Mouse (Mus musculus) neural tube, embryonic 14.5 days (tissue): ENCODE data around the gene Exosc9. TPM values are rescaled to one million over a fixed set of nuclear protein-coding genes. Genes with fewer than 3 reads are reported as not detected.
A peak's percentile ranks its signal among the peaks of the same experiment; 100 is the strongest.

Source experiments
- ATAC-seq: fragments of 200-750 bp; cut with Nextera tagmentation; 2 replicates; pipeline ENCODE4 v1.8.0; 2017; ENCODE audit warnings: low read depth, mild to moderate bottlenecking, moderate TSS enrichment, moderate library complexity
- H3K27ac ChIP-seq: fragments of 300-500 bp; sonication (generic); 2 replicates; pipeline ENCODE4 v1.5.1; 2014; ENCODE audit warnings: low read depth, mild to moderate bottlenecking, control low read depth, low read length, moderate library complexity, mixed read lengths
- H3K27me3 ChIP-seq: fragments of 300-500 bp; sonication (generic); 2 replicates; pipeline ENCODE4 v1.6.1; 2014; ENCODE audit warnings: low read length; ENCODE audit not compliant: control insufficient read depth, insufficient read depth
- H3K36me3 ChIP-seq: fragments of 300-500 bp; sonication (generic); 2 replicates; pipeline ENCODE4 v1.6.1; 2014; ENCODE audit warnings: low read length, mixed read lengths; ENCODE audit not compliant: control insufficient read depth, insufficient read depth
- H3K4me1 ChIP-seq: fragments of 300-500 bp; sonication (generic); 2 replicates; pipeline ENCODE4 v1.6.1; 2014; ENCODE audit warnings: low read length; ENCODE audit not compliant: control insufficient read depth, insufficient read depth
- H3K4me2 ChIP-seq: fragments of 300-500 bp; sonication (generic); 2 replicates; pipeline ENCODE4 v1.6.1; 2014; ENCODE audit warnings: mild to moderate bottlenecking, low read depth, low read length, control low read depth
- H3K4me3 ChIP-seq: fragments of 300-500 bp; sonication (generic); 2 replicates; pipeline ENCODE4 v1.5.1; 2014; ENCODE audit warnings: low read depth, low read length, control low read depth, mixed read lengths
- H3K9ac ChIP-seq: fragments of 300-500 bp; sonication (generic); replicated peaks from 2 replicates; pipeline ENCODE4 v1.6.1; 2014; ENCODE audit warnings: low read depth, mild to moderate bottlenecking, control low read depth, low read length, mixed read lengths
- H3K9me3 ChIP-seq: fragments of 300-500 bp; sonication (generic); 2 replicates; pipeline ENCODE4 v1.6.1; 2016; ENCODE audit warnings: low read length; ENCODE audit not compliant: control insufficient read depth
- WGBS: fragments of 180-500 bp; shearing (Covaris S2); extraction: QIAGEN DNeasy Blood & Tissue Kit; methylation state at CpG from one replicate; pipeline ENCODE4 v1.1.7; 2014; 5-methylcytosine and 5-hydroxymethylcytosine counted together
- polyA plus RNA-seq: library from polyadenylated mRNA; unstranded; fragments of >200 nt; fragmentation: Nextera tagmentation; extraction: Ambion mirVana; gene quantifications from 2 replicates; pipeline ENCODE4 v1.2.1, GENCODE M21; 2014

The Exosc9 gene
- polyA plus RNA-seq, 1 experiment from 2014 or later = 87.1 TPM

GRCm38 (mm10) chr3:36541399-36541798 lies 11.0 kb upstream of the Exosc9 start:
- H3K27me3 ChIP-seq = no peaks in the 10 kb centered on the region
- no peaks in the 10 kb centered on the region for H3K4me1 ChIP-seq
- no peak overlapping the region for H3K4me2 ChIP-seq
- no peak overlapping the region for H3K9ac ChIP-seq
- H3K36me3 ChIP-seq = no peaks in the 10 kb centered on the region
- H3K27ac ChIP-seq = no peak overlapping the region
- no peaks in the 10 kb centered on the region for H3K9me3 ChIP-seq
- 95% methylated on average over 2 of the region's 2 CpGs for WGBS
- H3K4me3 ChIP-seq = no peak overlapping the region
- no peak for ATAC-seq

- no peaks in the 10 kb centered on the region for H3K9me3 ChIP-seq
- no peak overlapping the region for H3K27ac ChIP-seq
- no peaks in the 10 kb centered on the region for H3K27me3 ChIP-seq
- WGBS = 79% methylated on average over 3 of the region's 3 CpGs
- ATAC-seq = no peak
- H3K36me3 ChIP-seq = no peaks in the 10 kb centered on the region
- no peak overlapping the region for H3K4me3 ChIP-seq
- no peak overlapping the region for H3K9ac ChIP-seq
- H3K4me1 ChIP-seq = no peaks in the 10 kb centered on the region
- no peak overlapping the region for H3K4me2 ChIP-seq
Measured at GRCm38 (mm10) chr3:36544961-36545360, 7.4 kb upstream of the Exosc9 start.

GRCm38 (mm10) chr3:36551343-36551742 lies 1.1 kb upstream of the Exosc9 start:
- Histone ChIP-seq H3K27me3 (no peaks in the 10 kb centered on the region), H3K4me3 (peak overlapping the region; percentile 75), H3K27ac (peak overlapping the region; percentile 81), H3K9ac (peak overlapping the region; percentile 68; the same call in 1 of the 2 replicates), H3K36me3 (peaks cover 11% of the 10 kb centered on the region), H3K4me2 (peak overlapping the region; percentile 87), H3K4me1 (peaks cover 12% of the 10 kb centered on the region; the same call in 1 of the 2 replicates), H3K9me3 (no peaks in the 10 kb centered on the region)
- ATAC-seq = peak; percentile 15; the same call in 1 of the 2 replicates
- WGBS = 11% methylated on average over 9 of the region's 9 CpGs

GRCm38 (mm10) chr3:36551851-36552384 lies 488 bp upstream of the Exosc9 start:
- Histone ChIP-seq H3K9ac (peak overlapping the region; percentile 68), H3K9me3 (no peaks in the 10 kb centered on the region), H3K27ac (peak overlapping the region; percentile 81), H3K4me2 (peak overlapping the region; percentile 87), H3K4me1 (peaks cover 12% of the 10 kb centered on the region; the same call in 1 of the 2 replicates), H3K4me3 (peak overlapping the region; percentile 75), H3K36me3 (peaks cover 15% of the 10 kb centered on the region), H3K27me3 (no peaks in the 10 kb centered on the region)
- ATAC-seq = peak; percentile 80
- WGBS = 16% methylated on average over 12 of the region's 12 CpGs

GRCm38 (mm10) chr3:36557601-36558000 lies 5.2 kb downstream of the Exosc9 start:
- H3K9ac ChIP-seq = no peak overlapping the region
- H3K4me1 ChIP-seq = peaks cover 6% of the 10 kb centered on the region; the same call in 1 of the 2 replicates
- no peak overlapping the region for H3K27ac ChIP-seq
- H3K4me2 ChIP-seq = no peak overlapping the region
- 100% methylated on average over 1 of the region's 1 CpGs for WGBS
- H3K36me3 ChIP-seq = peaks cover 49% of the 10 kb centered on the region
- H3K9me3 ChIP-seq = no peaks in the 10 kb centered on the region
- ATAC-seq = no peak
- H3K27me3 ChIP-seq = no peaks in the 10 kb centered on the region
- no peak overlapping the region for H3K4me3 ChIP-seq

- Histone ChIP-seq H3K4me1 (no peaks in the 10 kb centered on the region), H3K4me3 (no peak overlapping the region), H3K36me3 (peaks cover 64% of the 10 kb centered on the region), H3K9ac (no peak overlapping the region), H3K27me3 (no peaks in the 10 kb centered on the region), H3K4me2 (no peak overlapping the region), H3K27ac (no peak overlapping the region), H3K9me3 (no peaks in the 10 kb centered on the region)
- no peak for ATAC-seq
- 91% methylated on average over 4 of the region's 4 CpGs for WGBS
Measured at GRCm38 (mm10) chr3:36559606-36560005, 7.2 kb downstream of the Exosc9 start.

GRCm38 (mm10) chr3:36563666-36564065 lies 11.3 kb downstream of the Exosc9 start:
- no peak overlapping the region for H3K9ac ChIP-seq
- peaks cover 66% of the 10 kb centered on the region for H3K36me3 ChIP-seq
- no peak overlapping the region for H3K4me3 ChIP-seq
- no peak for ATAC-seq
- WGBS = 93% methylated on average over 3 of the region's 3 CpGs
- H3K27me3 ChIP-seq = no peaks in the 10 kb centered on the region
- H3K9me3 ChIP-seq = no peaks in the 10 kb centered on the region
- no peaks in the 10 kb centered on the region for H3K4me1 ChIP-seq
- no peak overlapping the region for H3K27ac ChIP-seq
- no peak overlapping the region for H3K4me2 ChIP-seq

GRCm38 (mm10) chr3:36569836-36570235 lies 17.4 kb downstream of the Exosc9 start:
- Histone ChIP-seq H3K4me1 (peaks cover 6% of the 10 kb centered on the region; the same call in 1 of the 2 replicates), H3K27me3 (no peaks in the 10 kb centered on the region), H3K9me3 (no peaks in the 10 kb centered on the region), H3K4me2 (no peak overlapping the region), H3K9ac (no peak overlapping the region), H3K27ac (no peak overlapping the region), H3K4me3 (no peak overlapping the region), H3K36me3 (peaks cover 29% of the 10 kb centered on the region)
- no peak for ATAC-seq
- 89% methylated on average over 5 of the region's 5 CpGs for WGBS

- no peaks in the 10 kb centered on the region for H3K9me3 ChIP-seq
- H3K4me1 ChIP-seq = peaks cover 6% of the 10 kb centered on the region; the same call in 1 of the 2 replicates
- ATAC-seq = peak; percentile 29
- under 1% methylated on average over 36 of the region's 46 CpGs for WGBS
- H3K27ac ChIP-seq = no peak overlapping the region
- no peaks in the 10 kb centered on the region for H3K27me3 ChIP-seq
- H3K4me3 ChIP-seq = peak overlapping the region; percentile 67
- H3K36me3 ChIP-seq = peaks cover 17% of the 10 kb centered on the region
- H3K9ac ChIP-seq = peak overlapping the region; percentile 39
- peak overlapping the region; percentile 100 for H3K4me2 ChIP-seq
Measured at GRCm38 (mm10) chr3:36571361-36571826, 19.0 kb downstream of the Exosc9 start.
